Mouse (Mus musculus) G1E (cell line): ENCODE measurements at regions not wholly inside any gene's neighbourhood (a gene's known extent, or its start where the extent isn't known, plus 50 kb on each side); places are given as distances from the start of the nearest gene placed in this dataset.

Source experiments
- CTCF ChIP-seq: IDR thresholded peaks from 2 replicates; pipeline ENCODE4 v1.5.1; 2012; ENCODE audit warnings: low read depth, low read length, inconsistent platforms, mixed read lengths
- GATA1 ChIP-seq: IDR thresholded peaks from 2 replicates; pipeline ENCODE4 v1.6.1; 2012; ENCODE audit warnings: borderline replicate concordance, low read length, inconsistent platforms, mixed read lengths

- TF ChIP-seq CTCF (no peak), GATA1 (no peak)
Measured at GRCm38 (mm10) chr17:66218321-66218720, 95.0 kb downstream of the Ddx11 start.
